Mouse (Mus musculus) neural tube, embryonic 15.5 days (tissue): ENCODE results near the gene Rita1. TPM values are rescaled to one million over a fixed set of nuclear protein-coding genes. Genes with fewer than 3 reads are reported as not detected.
A peak's percentile ranks its signal among the peaks of the same experiment; 100 is the strongest.

ENCODE experiments used
- ATAC-seq: fragments of 200-750 bp; cut with Nextera tagmentation; 2 replicates; pipeline ENCODE4 v1.8.0; 2017; ENCODE audit warnings: mild to moderate bottlenecking, moderate TSS enrichment, moderate library complexity; ENCODE audit not compliant: low FRiP score
- H3K27ac ChIP-seq: fragments of 300-500 bp; sonication (generic); replicated peaks from 2 replicates; pipeline ENCODE4 v1.5.1; 2015; ENCODE audit warnings: mild to moderate bottlenecking, inconsistent platforms
- H3K27me3 ChIP-seq: fragments of 300-500 bp; sonication (generic); replicated peaks from 2 replicates; pipeline ENCODE4 v1.6.1; 2015; ENCODE audit warnings: inconsistent platforms
- H3K36me3 ChIP-seq: fragments of 300-500 bp; sonication (generic); 2 replicates; pipeline ENCODE4 v1.6.1; 2015; ENCODE audit warnings: inconsistent platforms
- H3K4me1 ChIP-seq: fragments of 300-500 bp; sonication (generic); 2 replicates; pipeline ENCODE4 v1.6.1; 2015; ENCODE audit warnings: inconsistent platforms
- H3K4me2 ChIP-seq: fragments of 300-500 bp; sonication (generic); 2 replicates; pipeline ENCODE4 v1.6.1; 2015; ENCODE audit warnings: inconsistent platforms, mild to moderate bottlenecking, moderate library complexity
- H3K4me3 ChIP-seq: fragments of 300-500 bp; sonication (generic); replicated peaks from 2 replicates; pipeline ENCODE4 v1.5.1; 2015; ENCODE audit warnings: mild to moderate bottlenecking, inconsistent platforms
- H3K9ac ChIP-seq: fragments of 300-500 bp; sonication (generic); replicated peaks from 2 replicates; pipeline ENCODE4 v1.6.1; 2015; ENCODE audit warnings: mild to moderate bottlenecking, inconsistent platforms
- H3K9me3 ChIP-seq: fragments of 300-500 bp; sonication (generic); replicated peaks from 2 replicates; pipeline ENCODE4 v1.6.1; 2016; ENCODE audit warnings: inconsistent platforms
- WGBS: fragments of 180-500 bp; shearing (Covaris S2); methylation state at CpG from one replicate; pipeline ENCODE4 v1.1.7; 2015; ENCODE audit warnings: mixed read lengths; 5-methylcytosine and 5-hydroxymethylcytosine counted together
- polyA plus RNA-seq: library from polyadenylated mRNA; unstranded; fragments of >200 nt; fragmentation: Nextera tagmentation; extraction: Ambion mirVana; gene quantifications from 2 replicates; pipeline ENCODE4 v1.2.1, GENCODE M21; 2015

Gene Rita1
- polyA plus RNA-seq, 1 experiment from 2014 or later, result 34.0 TPM

GRCm38 (mm10) chr5:120624427-120624826 lies 12.0 kb upstream of the Rita1 start:
- Histone ChIP-seq H3K9ac (no peak overlapping the region), H3K27me3 (no peaks in the 10 kb centered on the region), H3K9me3 (no peaks in the 10 kb centered on the region), H3K27ac (no peak overlapping the region), H3K4me2 (no peak overlapping the region), H3K36me3 (peaks cover 60% of the 10 kb centered on the region), H3K4me1 (peaks cover 9% of the 10 kb centered on the region), H3K4me3 (no peak overlapping the region)
- 91% methylated on average over 10 of the region's 10 CpGs for WGBS
- no peak for ATAC-seq

GRCm38 (mm10) chr5:120622198-120622851 lies 9.9 kb upstream of the Rita1 start:
- ATAC-seq, result no peak
- H3K27ac ChIP-seq, result no peak overlapping the region
- no peaks in the 10 kb centered on the region for H3K27me3 ChIP-seq
- no peaks in the 10 kb centered on the region for H3K9me3 ChIP-seq
- H3K4me2 ChIP-seq, result no peak overlapping the region
- peaks cover 78% of the 10 kb centered on the region for H3K36me3 ChIP-seq
- 65% methylated on average over 5 of the region's 5 CpGs for WGBS
- H3K4me1 ChIP-seq, result peaks cover 9% of the 10 kb centered on the region
- no peak overlapping the region for H3K4me3 ChIP-seq
- H3K9ac ChIP-seq, result no peak overlapping the region

GRCm38 (mm10) chr5:120621846-120622197 lies 9.4 kb upstream of the Rita1 start:
- Histone ChIP-seq H3K4me1 (peaks cover 9% of the 10 kb centered on the region), H3K9me3 (no peaks in the 10 kb centered on the region), H3K36me3 (peaks cover 78% of the 10 kb centered on the region), H3K9ac (no peak overlapping the region), H3K27ac (no peak overlapping the region), H3K27me3 (no peaks in the 10 kb centered on the region), H3K4me2 (no peak overlapping the region), H3K4me3 (no peak overlapping the region)
- no peak for ATAC-seq
- WGBS, result 86% methylated on average over 10 of the region's 10 CpGs

- no peak overlapping the region for H3K4me2 ChIP-seq
- H3K9me3 ChIP-seq, result no peaks in the 10 kb centered on the region
- no peak overlapping the region for H3K4me3 ChIP-seq
- H3K4me1 ChIP-seq, result peaks cover 9% of the 10 kb centered on the region
- no peak overlapping the region for H3K27ac ChIP-seq
- no peaks in the 10 kb centered on the region for H3K27me3 ChIP-seq
- WGBS, result 90% methylated on average over 23 of the region's 23 CpGs
- peaks cover 80% of the 10 kb centered on the region for H3K36me3 ChIP-seq
- no peak overlapping the region for H3K9ac ChIP-seq
- ATAC-seq, result no peak
These were observed 8.8 kb upstream of the Rita1 start for GRCm38 (mm10) chr5:120621078-120621765.

- H3K27me3 ChIP-seq, result no peaks in the 10 kb centered on the region
- ATAC-seq, result peak; percentile 37; the same call in 1 of the 2 replicates
- no peak overlapping the region for H3K27ac ChIP-seq
- H3K9me3 ChIP-seq, result no peaks in the 10 kb centered on the region
- H3K4me3 ChIP-seq, result no peak overlapping the region
- H3K36me3 ChIP-seq, result peaks cover 80% of the 10 kb centered on the region
- H3K4me2 ChIP-seq, result no peak overlapping the region
- peaks cover 9% of the 10 kb centered on the region for H3K4me1 ChIP-seq
- WGBS, result 72% methylated on average over 18 of the region's 18 CpGs
- H3K9ac ChIP-seq, result no peak overlapping the region
These were observed 8.1 kb upstream of the Rita1 start for GRCm38 (mm10) chr5:120620375-120621077.

- Histone ChIP-seq H3K9ac (no peak overlapping the region), H3K9me3 (no peaks in the 10 kb centered on the region), H3K36me3 (peaks cover 74% of the 10 kb centered on the region), H3K4me1 (peaks cover 17% of the 10 kb centered on the region), H3K27ac (no peak overlapping the region), H3K4me2 (no peak overlapping the region), H3K4me3 (no peak overlapping the region), H3K27me3 (no peaks in the 10 kb centered on the region)
- ATAC-seq, result no peak
- WGBS, result 18% methylated on average over 5 of the region's 5 CpGs
These were observed 6.8 kb upstream of the Rita1 start for GRCm38 (mm10) chr5:120619201-120619600.

- no peak overlapping the region for H3K9ac ChIP-seq
- ATAC-seq, result no peak
- H3K27ac ChIP-seq, result no peak overlapping the region
- no peaks in the 10 kb centered on the region for H3K27me3 ChIP-seq
- peaks cover 21% of the 10 kb centered on the region for H3K4me1 ChIP-seq
- WGBS, result 90% methylated on average over 12 of the region's 12 CpGs
- no peak overlapping the region for H3K4me2 ChIP-seq
- no peak overlapping the region for H3K4me3 ChIP-seq
- peaks cover 70% of the 10 kb centered on the region for H3K36me3 ChIP-seq
- no peaks in the 10 kb centered on the region for H3K9me3 ChIP-seq
These were observed 6.4 kb upstream of the Rita1 start for GRCm38 (mm10) chr5:120618778-120619177.

- Histone ChIP-seq H3K9me3 (no peaks in the 10 kb centered on the region), H3K27me3 (no peaks in the 10 kb centered on the region), H3K4me2 (no peak overlapping the region), H3K4me1 (peaks cover 25% of the 10 kb centered on the region), H3K27ac (no peak overlapping the region), H3K36me3 (peaks cover 54% of the 10 kb centered on the region), H3K9ac (no peak overlapping the region), H3K4me3 (no peak overlapping the region)
- WGBS, result 99% methylated on average over 4 of the region's 4 CpGs
- ATAC-seq, result no peak
These were observed 3.5 kb upstream of the Rita1 start for GRCm38 (mm10) chr5:120615903-120616302.

- peaks cover 43% of the 10 kb centered on the region for H3K4me1 ChIP-seq
- H3K4me3 ChIP-seq, result peak overlapping the region; percentile 81
- peaks cover 29% of the 10 kb centered on the region for H3K36me3 ChIP-seq
- H3K9ac ChIP-seq, result peak overlapping the region; percentile 77
- H3K27ac ChIP-seq, result peak overlapping the region; percentile 93
- H3K9me3 ChIP-seq, result no peaks in the 10 kb centered on the region
- no peaks in the 10 kb centered on the region for H3K27me3 ChIP-seq
- ATAC-seq, result peak; percentile 95
- H3K4me2 ChIP-seq, result peak overlapping the region; percentile 73
- WGBS, result under 1% methylated on average over 69 of the region's 69 CpGs
These were observed 624 bp upstream of the Rita1 start for GRCm38 (mm10) chr5:120612822-120613604.

GRCm38 (mm10) chr5:120611416-120611815 lies 973 bp downstream of the Rita1 start:
- H3K4me2 ChIP-seq, result peak overlapping the region; percentile 73
- H3K9me3 ChIP-seq, result no peaks in the 10 kb centered on the region
- H3K27me3 ChIP-seq, result no peaks in the 10 kb centered on the region
- 48% methylated on average over 8 of the region's 8 CpGs for WGBS
- peaks cover 15% of the 10 kb centered on the region for H3K36me3 ChIP-seq
- H3K4me1 ChIP-seq, result peaks cover 43% of the 10 kb centered on the region
- H3K9ac ChIP-seq, result peak overlapping the region; percentile 77
- H3K4me3 ChIP-seq, result peak overlapping the region; percentile 81
- H3K27ac ChIP-seq, result peak overlapping the region; percentile 93
- no peak for ATAC-seq

- no peak for ATAC-seq
- Histone ChIP-seq H3K27ac (no peak overlapping the region), H3K27me3 (no peaks in the 10 kb centered on the region), H3K4me3 (peak overlapping the region; percentile 81; the same call in 1 of the 2 replicates), H3K36me3 (peaks cover 10% of the 10 kb centered on the region), H3K9ac (no peak overlapping the region), H3K9me3 (no peaks in the 10 kb centered on the region), H3K4me2 (peak overlapping the region; percentile 73), H3K4me1 (peaks cover 43% of the 10 kb centered on the region)
- 94% methylated on average over 5 of the region's 5 CpGs for WGBS
These were observed 1.5 kb downstream of the Rita1 start for GRCm38 (mm10) chr5:120610906-120611305.
